Mouse (Mus musculus): Measurements from ENCODE around the gene 4930544D05Rik. TPM values are rescaled to one million over a fixed set of nuclear protein-coding genes. Genes with fewer than 3 reads are reported as not detected.
A peak's percentile ranks its signal among the peaks of the same experiment; 100 is the strongest.

4930544D05Rik gene
- polyA plus RNA-seq, 1 experiment from 2014 or later: not detected

- no peaks in the 10 kb centered on the region for H3K36me3 ChIP-seq
- H3K27me3 ChIP-seq (ENCODE audit: low read depth, poor library complexity, severe bottlenecking): no peaks in the 10 kb centered on the region
- no peaks in the 10 kb centered on the region for H3K4me1 ChIP-seq
- H3K9me3 ChIP-seq (replicated peaks): no peaks in the 10 kb centered on the region
- H3K27ac ChIP-seq: no peak overlapping the region
- DNase-seq (ENCODE audit: low spot score): no peak
- no peak overlapping the region for H3K4me3 ChIP-seq
- 82% methylated on average over 4 of the region's 4 CpGs for WGBS
Observed at GRCm38 (mm10) chr11:70635601-70636000, 20.0 kb downstream of the 4930544D05Rik start.

GRCm38 (mm10) chr11:70637764-70638163, 22.1 kb downstream of the 4930544D05Rik start:
- 100% methylated on average over 1 of the region's 1 CpGs for WGBS
- H3K9me3 ChIP-seq (replicated peaks): no peaks in the 10 kb centered on the region
- H3K36me3 ChIP-seq: peaks cover 3% of the 10 kb centered on the region
- no peak overlapping the region for H3K27ac ChIP-seq
- H3K27me3 ChIP-seq (ENCODE audit: low read depth, poor library complexity, severe bottlenecking): no peaks in the 10 kb centered on the region
- DNase-seq (ENCODE audit: low spot score): no peak
- no peak overlapping the region for H3K4me3 ChIP-seq
- no peaks in the 10 kb centered on the region for H3K4me1 ChIP-seq

- H3K36me3 ChIP-seq: peaks cover 8% of the 10 kb centered on the region
- H3K4me3 ChIP-seq: no peak overlapping the region
- H3K27me3 ChIP-seq (ENCODE audit: low read depth, poor library complexity, severe bottlenecking): no peaks in the 10 kb centered on the region
- WGBS: 89% methylated on average over 1 of the region's 1 CpGs
- no peak overlapping the region for H3K27ac ChIP-seq
- H3K4me1 ChIP-seq: no peaks in the 10 kb centered on the region
- DNase-seq (ENCODE audit: low spot score): no peak
- H3K9me3 ChIP-seq (replicated peaks): no peaks in the 10 kb centered on the region
Observed at GRCm38 (mm10) chr11:70638293-70638692, 22.6 kb downstream of the 4930544D05Rik start.

- H3K4me1 ChIP-seq: no peaks in the 10 kb centered on the region
- no peak within 1 kb of the TSS for H3K4me3 ChIP-seq
- no peak within 1 kb of the TSS for H3K27ac ChIP-seq
- peaks cover 13% of the 10 kb centered on the region for H3K36me3 ChIP-seq
- no peaks in the 10 kb centered on the region for H3K9me3 ChIP-seq (replicated peaks)
- no peaks in the 10 kb centered on the region for H3K27me3 ChIP-seq (ENCODE audit: low read depth, poor library complexity, severe bottlenecking)
- DNase-seq (ENCODE audit: low spot score): no peak
- WGBS: 44% methylated on average over 5 of the region's 5 CpGs
Observed at GRCm38 (mm10) chr11:70638714-70639278, 23.1 kb downstream of the 4930544D05Rik start, which contains the start of gene Gp1ba. Gene Gp1ba, plus strand, starts transcription at chr11:70639122.

- H3K27me3 ChIP-seq (ENCODE audit: low read depth, poor library complexity, severe bottlenecking): no peaks in the 10 kb centered on the region
Observed at GRCm38 (mm10) chr11:70639976-70640375, 24.3 kb downstream of the 4930544D05Rik start.

GRCm38 (mm10) chr11:70641241-70641640, 25.6 kb downstream of the 4930544D05Rik start:
- no peak for DNase-seq (ENCODE audit: low spot score)
- Histone ChIP-seq H3K9me3 (replicated peaks) (no peaks in the 10 kb centered on the region), H3K27ac (no peak overlapping the region), H3K27me3 (ENCODE audit: low read depth, poor library complexity, severe bottlenecking) (no peaks in the 10 kb centered on the region), H3K4me3 (no peak overlapping the region), H3K36me3 (peaks cover 35% of the 10 kb centered on the region), H3K4me1 (peaks cover 15% of the 10 kb centered on the region)
- 75% methylated on average over 7 of the region's 7 CpGs for WGBS

More at GRCm38 (mm10) chr11:70639976-70640375, 24.3 kb downstream of the 4930544D05Rik start:
- peaks cover 25% of the 10 kb centered on the region for H3K36me3 ChIP-seq
- H3K27ac ChIP-seq: no peak overlapping the region
- 0 out of 2 replicates have a peak, but pooled peaks cover 2% of the 10 kb centered on the region for H3K4me1 ChIP-seq
- WGBS: 87% methylated on average over 8 of the region's 8 CpGs
- H3K9me3 ChIP-seq (replicated peaks): no peaks in the 10 kb centered on the region
- DNase-seq (ENCODE audit: low spot score): no peak
- no peak overlapping the region for H3K4me3 ChIP-seq

GRCm38 (mm10) chr11:70643051-70643450, 27.4 kb downstream of the 4930544D05Rik start:
- Histone ChIP-seq H3K9me3 (replicated peaks) (no peaks in the 10 kb centered on the region), H3K4me1 (peaks cover 22% of the 10 kb centered on the region), H3K27ac (no peak overlapping the region), H3K4me3 (no peak overlapping the region), H3K36me3 (peaks cover 36% of the 10 kb centered on the region), H3K27me3 (ENCODE audit: low read depth, poor library complexity, severe bottlenecking) (no peaks in the 10 kb centered on the region)
- 92% methylated on average over 6 of the region's 6 CpGs for WGBS
- no peak for DNase-seq (ENCODE audit: low spot score)

- Histone ChIP-seq H3K4me1 (peaks cover 36% of the 10 kb centered on the region), H3K4me3 (peak overlapping the region; percentile 80; the same call in 1 of the 2 replicates), H3K36me3 (peaks cover 51% of the 10 kb centered on the region), H3K27ac (peak overlapping the region; percentile 31; the same call in 1 of the 2 replicates), H3K27me3 (ENCODE audit: low read depth, poor library complexity, severe bottlenecking) (no peaks in the 10 kb centered on the region), H3K9me3 (replicated peaks) (no peaks in the 10 kb centered on the region)
- WGBS: 96% methylated on average over 8 of the region's 8 CpGs
- no peak for DNase-seq (ENCODE audit: low spot score)
Observed at GRCm38 (mm10) chr11:70644564-70645103, 29.0 kb downstream of the 4930544D05Rik start.

GRCm38 (mm10) chr11:70645461-70646258, 30.0 kb downstream of the 4930544D05Rik start:
- H3K27me3 ChIP-seq (ENCODE audit: low read depth, poor library complexity, severe bottlenecking): no peaks in the 10 kb centered on the region
- no peaks in the 10 kb centered on the region for H3K9me3 ChIP-seq (replicated peaks)
- H3K36me3 ChIP-seq: peaks cover 61% of the 10 kb centered on the region
- WGBS: 93% methylated on average over 12 of the region's 12 CpGs
- peaks cover 40% of the 10 kb centered on the region for H3K4me1 ChIP-seq
- H3K27ac ChIP-seq: peak overlapping the region; percentile 95
- peak overlapping the region; percentile 80 for H3K4me3 ChIP-seq
- DNase-seq (ENCODE audit: low spot score): no peak

GRCm38 (mm10) chr11:70646259-70646555, 30.6 kb downstream of the 4930544D05Rik start:
- H3K27ac ChIP-seq: peak overlapping the region; percentile 95
- DNase-seq (ENCODE audit: low spot score): no peak
- no peaks in the 10 kb centered on the region for H3K27me3 ChIP-seq (ENCODE audit: low read depth, poor library complexity, severe bottlenecking)
- peaks cover 45% of the 10 kb centered on the region for H3K4me1 ChIP-seq
- peak overlapping the region; percentile 80 for H3K4me3 ChIP-seq
- H3K9me3 ChIP-seq (replicated peaks): no peaks in the 10 kb centered on the region
- H3K36me3 ChIP-seq: peaks cover 66% of the 10 kb centered on the region
- 30% methylated on average over 3 of the region's 3 CpGs for WGBS

- Histone ChIP-seq H3K9me3 (replicated peaks) (no peaks in the 10 kb centered on the region), H3K27ac (peak within 1 kb of the TSS; percentile 95), H3K4me3 (peak within 1 kb of the TSS; percentile 80), H3K36me3 (peaks cover 74% of the 10 kb centered on the region), H3K4me1 (peaks cover 52% of the 10 kb centered on the region), H3K27me3 (ENCODE audit: low read depth, poor library complexity, severe bottlenecking) (no peaks in the 10 kb centered on the region)
- DNase-seq (ENCODE audit: low spot score): peak; percentile 96
- WGBS: under 1% methylated on average over 63 of the region's 63 CpGs
Observed at GRCm38 (mm10) chr11:70646691-70647650, 31.3 kb downstream of the 4930544D05Rik start, which contains the start of the genes Rnf167 and Slc25a11. Gene Rnf167, plus strand, starts transcription at chr11:70647235. Gene Slc25a11, minus strand, starts transcription at chr11:70647479.

- WGBS: 4% methylated on average over 28 of the region's 28 CpGs
- H3K4me3 ChIP-seq: peak overlapping the region; percentile 80
- no peaks in the 10 kb centered on the region for H3K27me3 ChIP-seq (ENCODE audit: low read depth, poor library complexity, severe bottlenecking)
- peak; percentile 57 for DNase-seq (ENCODE audit: low spot score)
- peaks cover 79% of the 10 kb centered on the region for H3K36me3 ChIP-seq
- H3K4me1 ChIP-seq: peaks cover 61% of the 10 kb centered on the region
- H3K9me3 ChIP-seq (replicated peaks): no peaks in the 10 kb centered on the region
- peak overlapping the region; percentile 95 for H3K27ac ChIP-seq
Observed at GRCm38 (mm10) chr11:70647716-70648420, 32.2 kb downstream of the 4930544D05Rik start.

All from limb, embryonic 10.5 days (tissue).